Mouse (Mus musculus): Measurements from ENCODE around the gene St7.

- no peak for TF ChIP-seq CTCF (IDR thresholded peaks at IDR 0.05; ENCODE audit: borderline replicate concordance, insufficient read depth, low read depth, low read length)
- TF ChIP-seq POLR2A (IDR thresholded peaks at IDR 0.05; ENCODE audit: borderline replicate concordance, insufficient read depth, low read length): no peak
Measured at GRCm38 (mm10) chr6:17719423-17719822, 26.7 kb downstream of the St7 start.
